Mouse (Mus musculus) kidney, embryonic 16.5 days (tissue): ENCODE data around the gene Cmc1. TPM values are rescaled to one million over a fixed set of nuclear protein-coding genes. Genes with fewer than 3 reads are reported as not detected.

Experiments
- ATAC-seq: fragments of 200-750 bp; cut with Nextera tagmentation; 2 replicates; pipeline ENCODE4 v1.8.0; 2017; ENCODE audit warnings: moderate TSS enrichment; ENCODE audit not compliant: low FRiP score, low TSS enrichment
- H3K27ac ChIP-seq: fragments of 300-500 bp; sonication (generic); 2 replicates; pipeline ENCODE4 v1.5.1; 2014; ENCODE audit warnings: low read length
- H3K27me3 ChIP-seq: fragments of 300-500 bp; sonication (generic); 2 replicates; pipeline ENCODE4 v1.6.1; 2014; ENCODE audit warnings: low read length, control low read depth, mixed read lengths; ENCODE audit not compliant: insufficient read depth
- H3K36me3 ChIP-seq: fragments of 300-500 bp; sonication (generic); 2 replicates; pipeline ENCODE4 v1.6.1; 2014; ENCODE audit warnings: low read length, control low read depth, mixed read lengths; ENCODE audit not compliant: insufficient read depth
- H3K4me1 ChIP-seq: fragments of 300-500 bp; sonication (generic); 2 replicates; pipeline ENCODE4 v1.6.1; 2014; ENCODE audit warnings: low read length, control low read depth, mixed read lengths; ENCODE audit not compliant: insufficient read depth
- H3K4me2 ChIP-seq: fragments of 300-500 bp; sonication (generic); replicated peaks from 2 replicates; pipeline ENCODE4 v1.6.1; 2014; ENCODE audit warnings: low read depth, low read length
- H3K4me3 ChIP-seq: fragments of 300-500 bp; sonication (generic); 2 replicates; pipeline ENCODE4 v1.5.1; 2014; ENCODE audit warnings: mild to moderate bottlenecking, low read length
- H3K9ac ChIP-seq: fragments of 300-500 bp; sonication (generic); replicated peaks from 2 replicates; pipeline ENCODE4 v1.6.1; 2014; ENCODE audit warnings: low read length
- H3K9me3 ChIP-seq: fragments of 300-500 bp; sonication (generic); 2 replicates; pipeline ENCODE4 v1.6.1; 2016; ENCODE audit warnings: low read length, control low read depth
- WGBS: fragments of 180-500 bp; shearing (Covaris S2); extraction: QIAGEN DNeasy Blood & Tissue Kit; methylation state at CpG from one replicate; pipeline ENCODE4 v1.1.7; 2014; 5-methylcytosine and 5-hydroxymethylcytosine counted together
- polyA plus RNA-seq: library from polyadenylated mRNA; unstranded; fragments of >200 nt; fragmentation: Nextera tagmentation; extraction: Ambion mirVana; gene quantifications from 2 replicates; pipeline ENCODE4 v1.2.1, GENCODE M21; 2015

Gene Cmc1
- polyA plus RNA-seq, 1 experiment from 2014 or later = 39.2 TPM

DNA sequence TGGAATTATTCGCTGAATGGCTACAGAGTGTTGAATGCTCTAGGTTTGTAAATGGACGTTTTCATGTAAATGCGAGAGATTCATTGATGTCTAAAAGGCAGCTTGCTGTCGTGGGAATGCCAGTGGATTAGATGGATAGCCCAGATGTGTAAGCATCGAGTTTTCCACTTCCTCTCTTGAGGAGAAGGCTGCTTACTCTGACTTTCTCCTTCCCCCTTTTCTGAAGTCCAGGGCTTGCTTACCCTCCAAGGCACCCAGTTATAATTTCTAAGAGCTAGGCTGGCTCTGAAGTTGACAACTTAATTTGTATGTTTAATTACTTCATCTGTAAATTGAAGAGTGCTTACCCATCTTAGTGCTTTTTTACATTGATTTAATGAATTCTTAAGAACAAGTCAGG is 108.3 kb downstream of the Cmc1 start:
- peaks cover 17% of the 10 kb centered on the region for H3K4me1 ChIP-seq
- no peaks in the 10 kb centered on the region for H3K9me3 ChIP-seq
- peak overlapping the region; percentile 77 for H3K4me2 ChIP-seq
- 0 out of 2 replicates have a peak, but pooled peaks cover 5% of the 10 kb centered on the region for H3K36me3 ChIP-seq
- H3K9ac ChIP-seq = peak overlapping the region; percentile 93
- no peak for ATAC-seq
- peak overlapping the region; percentile 89 for H3K4me3 ChIP-seq
- WGBS = 19% methylated on average over 5 of the region's 5 CpGs
- H3K27me3 ChIP-seq = no peaks in the 10 kb centered on the region
- no peak overlapping the region for H3K27ac ChIP-seq

DNA sequence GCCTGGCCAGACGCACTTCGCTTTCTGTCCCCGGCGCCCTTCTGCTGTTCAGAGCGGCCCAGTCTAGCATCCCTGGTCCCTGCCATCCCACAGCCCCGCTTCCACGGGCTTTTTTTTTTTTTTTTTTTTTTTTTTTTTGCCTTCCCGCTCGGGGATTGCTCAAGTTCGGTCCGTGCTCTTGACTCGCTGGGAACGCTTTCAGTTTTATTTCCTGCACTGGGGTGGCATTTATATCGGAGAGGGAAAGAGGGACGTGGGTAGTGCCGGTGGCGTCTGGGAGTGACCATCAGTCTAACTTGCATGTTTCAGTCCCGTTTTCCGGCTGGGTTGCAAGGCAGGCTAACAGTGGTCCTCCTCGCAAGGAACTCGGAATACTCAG is 109.0 kb downstream of the Cmc1 start:
- Histone ChIP-seq H3K36me3 (0 out of 2 replicates have a peak, but pooled peaks cover 5% of the 10 kb centered on the region), H3K4me2 (peak overlapping the region; percentile 77), H3K9ac (peak overlapping the region; percentile 93), H3K9me3 (no peaks in the 10 kb centered on the region), H3K4me1 (peaks cover 17% of the 10 kb centered on the region), H3K27ac (peak overlapping the region; percentile 98), H3K27me3 (no peaks in the 10 kb centered on the region), H3K4me3 (peak overlapping the region; percentile 89)
- WGBS = under 1% methylated on average over 21 of the region's 21 CpGs
- ATAC-seq = no peak

DNA sequence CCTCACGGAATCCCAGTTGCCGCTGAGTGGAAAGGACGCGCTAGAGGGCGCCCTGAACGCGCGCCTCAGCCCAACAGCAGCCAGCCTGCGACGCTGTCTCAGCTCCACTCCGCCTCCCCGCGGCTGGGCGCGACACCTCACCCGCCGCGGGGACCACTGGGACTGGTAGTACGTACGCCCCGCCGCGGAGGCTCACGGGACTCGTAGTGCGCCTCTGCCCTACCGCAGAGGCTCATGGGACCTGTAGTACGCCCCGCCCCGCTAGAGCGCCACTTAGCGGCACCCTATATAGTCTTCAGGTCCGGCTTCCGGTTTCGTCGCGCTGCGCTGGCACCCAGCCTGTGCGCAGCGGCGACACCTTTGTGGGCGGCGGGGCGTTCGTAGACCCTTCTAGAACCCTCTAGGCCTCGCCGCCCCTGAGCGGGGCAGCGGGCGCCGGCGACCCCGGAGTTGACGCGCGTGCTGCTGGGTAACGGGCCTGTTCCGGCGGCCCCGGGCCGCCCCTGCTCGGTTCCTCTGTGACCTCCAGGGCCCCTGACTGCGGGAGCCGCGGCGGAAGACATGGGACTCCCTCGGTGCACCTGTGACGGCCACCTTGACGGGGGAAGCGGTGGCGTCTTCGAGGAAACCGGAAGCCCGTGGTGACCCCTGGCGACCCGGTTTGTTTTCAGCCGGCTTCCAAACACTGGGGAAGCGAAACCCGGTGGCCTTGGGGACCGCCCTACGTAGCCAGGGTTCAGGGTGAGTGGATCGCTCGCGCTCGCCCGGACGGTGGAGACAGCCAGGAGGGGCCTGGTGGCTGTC is 109.6 kb downstream of the Cmc1 start, which contains the start of gene Azi2:
TSS of gene Azi2 (plus strand) at position 282 of the 804 bp plus-strand sequence.
- Histone ChIP-seq H3K9ac (peak within 1 kb of the TSS; percentile 93), H3K36me3 (0 out of 2 replicates have a peak, but pooled peaks cover 5% of the 10 kb centered on the region), H3K4me1 (peaks cover 17% of the 10 kb centered on the region), H3K27me3 (no peaks in the 10 kb centered on the region), H3K4me3 (peak within 1 kb of the TSS; percentile 89), H3K4me2 (peak within 1 kb of the TSS; percentile 77), H3K9me3 (no peaks in the 10 kb centered on the region), H3K27ac (peak within 1 kb of the TSS; percentile 98)
- peak; percentile 99 for ATAC-seq
- under 1% methylated on average over 85 of the region's 87 CpGs for WGBS

DNA sequence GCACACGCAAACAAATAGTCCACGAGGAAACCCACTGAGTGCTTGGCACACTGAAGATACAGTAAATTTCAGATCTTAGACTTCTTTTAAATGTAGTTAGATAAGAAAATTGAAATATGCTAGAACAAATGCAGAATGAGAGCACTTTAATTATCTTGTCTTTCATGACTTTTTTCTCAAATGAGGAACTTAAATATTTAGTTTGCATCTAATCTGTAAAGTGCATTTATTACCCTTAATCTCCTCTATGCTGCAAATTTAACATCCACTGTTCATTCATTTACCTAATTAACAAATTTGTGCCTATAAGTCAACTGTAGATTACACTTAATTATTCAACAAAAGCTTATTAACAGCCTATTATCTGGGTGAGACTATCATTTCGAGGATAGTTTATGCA is 115.0 kb downstream of the Cmc1 start:
- Histone ChIP-seq H3K27ac (no peak overlapping the region), H3K9ac (no peak overlapping the region), H3K27me3 (no peaks in the 10 kb centered on the region), H3K4me2 (no peak overlapping the region), H3K4me3 (no peak overlapping the region), H3K36me3 (no peaks in the 10 kb centered on the region), H3K9me3 (no peaks in the 10 kb centered on the region), H3K4me1 (no peaks in the 10 kb centered on the region)
- ATAC-seq = no peak
- 83% methylated on average over 3 of the region's 3 CpGs for WGBS

DNA sequence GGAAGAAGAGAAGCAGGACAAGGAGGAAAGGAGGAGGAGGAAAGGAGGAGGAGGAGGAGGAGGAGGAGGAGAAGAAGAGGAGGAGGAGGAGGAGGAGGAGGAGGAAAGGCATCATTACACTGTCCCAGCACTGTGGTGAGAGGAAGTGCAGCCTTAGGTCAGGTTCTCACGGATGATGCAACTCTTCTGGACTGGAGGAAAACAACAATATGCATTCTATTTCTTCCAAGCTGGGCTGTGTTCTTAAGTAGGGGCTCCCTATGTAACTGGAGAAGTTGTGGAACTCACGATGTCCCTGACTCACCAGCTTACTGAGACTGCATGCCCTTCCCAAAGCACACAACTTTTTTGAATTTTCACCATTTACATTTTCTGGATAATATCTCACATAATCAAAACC is 118.3 kb downstream of the Cmc1 start:
- Histone ChIP-seq H3K36me3 (no peaks in the 10 kb centered on the region), H3K4me3 (no peak overlapping the region), H3K4me2 (no peak overlapping the region), H3K27ac (no peak overlapping the region), H3K9ac (no peak overlapping the region), H3K27me3 (no peaks in the 10 kb centered on the region), H3K4me1 (no peaks in the 10 kb centered on the region), H3K9me3 (no peaks in the 10 kb centered on the region)
- 18% methylated on average over 2 of the region's 2 CpGs for WGBS
- ATAC-seq = no peak

DNA sequence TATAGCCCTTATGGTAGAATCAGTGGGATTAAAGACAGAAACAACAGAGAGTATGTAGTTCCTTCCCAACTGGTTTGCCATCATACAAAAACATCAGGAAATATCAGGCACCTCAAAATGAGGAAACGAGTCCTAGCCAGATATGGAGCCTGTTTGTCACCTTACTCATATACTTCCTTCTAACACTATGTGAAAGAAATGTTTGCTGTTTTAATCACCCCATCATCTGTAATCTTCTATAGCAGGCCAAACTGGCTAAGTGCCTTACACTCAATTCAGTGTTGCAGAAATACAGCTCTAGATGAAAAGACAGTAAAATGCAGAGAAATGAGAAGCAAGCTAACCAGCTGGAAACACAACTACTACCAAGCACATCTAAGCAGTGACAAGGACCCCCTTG is 119.7 kb downstream of the Cmc1 start:
- 86% methylated on average over 1 of the region's 1 CpGs for WGBS
- Histone ChIP-seq H3K9me3 (no peaks in the 10 kb centered on the region), H3K27me3 (no peaks in the 10 kb centered on the region), H3K9ac (no peak overlapping the region), H3K36me3 (no peaks in the 10 kb centered on the region), H3K27ac (no peak overlapping the region), H3K4me1 (no peaks in the 10 kb centered on the region), H3K4me2 (no peak overlapping the region), H3K4me3 (no peak overlapping the region)
- ATAC-seq = no peak

DNA sequence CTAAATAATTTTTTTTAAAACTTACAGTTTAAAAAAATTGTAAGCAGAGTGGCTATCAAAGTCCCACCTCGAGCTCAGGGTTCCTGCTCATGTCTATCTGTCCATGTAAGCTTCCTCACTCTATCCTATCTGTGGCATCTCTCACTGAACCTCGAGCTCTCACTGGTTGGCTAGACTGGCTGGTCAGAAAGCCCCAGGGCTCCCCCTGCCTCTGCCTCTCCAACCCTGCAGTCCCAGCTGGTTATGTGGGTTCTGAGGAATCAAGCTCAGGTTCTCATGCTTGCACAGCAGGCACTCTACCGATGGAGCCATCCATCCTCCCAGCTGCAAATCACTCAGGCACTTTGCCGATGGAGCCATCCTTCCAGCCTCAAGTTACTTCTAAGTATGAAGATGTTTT is 120.5 kb downstream of the Cmc1 start:
- H3K27me3 ChIP-seq = no peaks in the 10 kb centered on the region
- H3K9me3 ChIP-seq = no peaks in the 10 kb centered on the region
- H3K36me3 ChIP-seq = no peaks in the 10 kb centered on the region
- WGBS = 40% methylated on average over 4 of the region's 4 CpGs
- H3K27ac ChIP-seq = no peak overlapping the region
- H3K4me3 ChIP-seq = no peak overlapping the region
- no peaks in the 10 kb centered on the region for H3K4me1 ChIP-seq
- ATAC-seq = no peak
- no peak overlapping the region for H3K9ac ChIP-seq
- no peak overlapping the region for H3K4me2 ChIP-seq

DNA sequence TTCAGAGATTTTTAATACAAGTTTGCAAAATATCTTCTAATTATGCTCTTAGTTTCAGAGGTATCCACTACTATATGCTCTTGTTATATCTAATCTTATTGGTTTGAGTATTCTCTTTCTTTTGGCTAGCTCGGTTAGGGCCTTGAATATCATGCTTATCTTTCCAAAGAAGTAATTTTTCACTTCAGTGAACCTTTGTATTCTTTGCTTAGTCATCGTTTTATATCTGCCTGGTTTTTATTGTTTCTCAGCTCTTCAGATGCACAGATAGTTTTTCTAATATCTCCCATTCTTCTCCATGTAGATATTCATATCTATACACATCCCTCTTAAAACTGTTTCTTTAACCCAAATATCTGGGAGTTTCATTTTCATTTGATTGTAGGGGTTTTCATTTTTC is 125.0 kb downstream of the Cmc1 start:
- Histone ChIP-seq H3K27me3 (no peaks in the 10 kb centered on the region), H3K36me3 (no peaks in the 10 kb centered on the region), H3K4me3 (no peak overlapping the region), H3K9ac (no peak overlapping the region), H3K4me1 (no peaks in the 10 kb centered on the region), H3K9me3 (no peaks in the 10 kb centered on the region), H3K4me2 (no peak overlapping the region), H3K27ac (no peak overlapping the region)
- ATAC-seq = no peak
- WGBS = 78% methylated on average over 2 of the region's 2 CpGs
